Mouse (Mus musculus) midbrain, embryonic 14.5 days (tissue): ENCODE data around the gene Fgd2. TPM values are rescaled to one million over a fixed set of nuclear protein-coding genes. Genes with fewer than 3 reads are reported as not detected.

ENCODE experiments used
- ATAC-seq: fragments of 200-750 bp; cut with Nextera tagmentation; 2 replicates; pipeline ENCODE4 v1.8.0; 2017; ENCODE audit warnings: moderate number of reproducible peaks, moderate library complexity; ENCODE audit not compliant: low FRiP score, low TSS enrichment
- DNase-seq: peaks from one replicate; pipeline ENCODE4 v3.0.0-alpha.2; 2015
- H3K27ac ChIP-seq: fragments of 300-500 bp; sonication (generic); replicated peaks from 2 replicates; pipeline ENCODE4 v1.5.1; 2014; ENCODE audit warnings: mild to moderate bottlenecking, low read depth, low read length, moderate library complexity
- H3K27me3 ChIP-seq: fragments of 300-500 bp; sonication (generic); 2 replicates; pipeline ENCODE4 v1.6.1; 2014; ENCODE audit warnings: low read length, control low read depth, mixed read lengths; ENCODE audit not compliant: control insufficient read depth, insufficient read depth
- H3K36me3 ChIP-seq: fragments of 300-500 bp; sonication (generic); 2 replicates; pipeline ENCODE4 v1.6.1; 2014; ENCODE audit warnings: low read length, control low read depth; ENCODE audit not compliant: control insufficient read depth, insufficient read depth
- H3K4me1 ChIP-seq: fragments of 300-500 bp; sonication (generic); 2 replicates; pipeline ENCODE4 v1.6.1; 2014; ENCODE audit warnings: mild to moderate bottlenecking, antibody characterized with exemption, low read length, control low read depth; ENCODE audit not compliant: control insufficient read depth, insufficient read depth
- H3K4me2 ChIP-seq: fragments of 300-500 bp; sonication (generic); 2 replicates; pipeline ENCODE4 v1.6.1; 2014; ENCODE audit warnings: mild to moderate bottlenecking, low read length, moderate library complexity
- H3K4me3 ChIP-seq: fragments of 300-500 bp; sonication (generic); replicated peaks from 2 replicates; pipeline ENCODE4 v1.5.1; 2014; ENCODE audit warnings: low read depth, low read length
- H3K9ac ChIP-seq: fragments of 300-500 bp; sonication (generic); replicated peaks from 2 replicates; pipeline ENCODE4 v1.6.1; 2014; ENCODE audit warnings: mild to moderate bottlenecking, low read length, moderate library complexity
- H3K9me3 ChIP-seq: fragments of 300-500 bp; sonication (generic); 2 replicates; pipeline ENCODE4 v1.6.1; 2016; ENCODE audit warnings: low read length, control low read depth, mixed read lengths; ENCODE audit not compliant: control insufficient read depth
- WGBS: fragments of 180-500 bp; shearing (Covaris S2); extraction: QIAGEN DNeasy Blood & Tissue Kit; methylation state at CpG from one replicate; pipeline ENCODE4 v1.1.7; 2014; 5-methylcytosine and 5-hydroxymethylcytosine counted together
- polyA plus RNA-seq: library from polyadenylated mRNA; unstranded; fragments of >200 nt; fragmentation: Nextera tagmentation; extraction: Ambion mirVana; gene quantifications from 2 replicates; pipeline ENCODE4 v1.2.1, GENCODE M21; 2014

The Fgd2 gene
- polyA plus RNA-seq, 1 experiment from 2014 or later = 4.4 TPM

- Histone ChIP-seq H3K4me1 (no peaks in the 10 kb centered on the region), H3K27ac (0 out of 2 replicates have a peak overlapping the region, but pooled peaks have one; percentile 8)
- WGBS = 4% methylated on average over 5 of the region's 5 CpGs
These were observed 10.4 kb downstream of the Fgd2 start for GRCm38 (mm10) chr17:29370984-29371723.

GRCm38 (mm10) chr17:29375871-29376270, 15.2 kb downstream of the Fgd2 start:
- 88% methylated on average over 10 of the region's 10 CpGs for WGBS
- no peak overlapping the region for H3K4me3 ChIP-seq
- no peak overlapping the region for H3K9ac ChIP-seq
- no peak for ATAC-seq
- no peak for DNase-seq
- H3K9me3 ChIP-seq = no peaks in the 10 kb centered on the region
- no peaks in the 10 kb centered on the region for H3K4me1 ChIP-seq
- H3K36me3 ChIP-seq = no peaks in the 10 kb centered on the region
- no peak overlapping the region for H3K4me2 ChIP-seq
- no peak overlapping the region for H3K27ac ChIP-seq
- no peaks in the 10 kb centered on the region for H3K27me3 ChIP-seq

More at GRCm38 (mm10) chr17:29370984-29371723, 10.4 kb downstream of the Fgd2 start:
- H3K9me3 ChIP-seq = no peaks in the 10 kb centered on the region
- no peaks in the 10 kb centered on the region for H3K27me3 ChIP-seq
- no peak overlapping the region for H3K4me2 ChIP-seq
- H3K9ac ChIP-seq = no peak overlapping the region
- no peak overlapping the region for H3K4me3 ChIP-seq
- DNase-seq (peak; percentile 95), ATAC-seq (peak; percentile 69; the same call in 1 of the 2 replicates)
- no peaks in the 10 kb centered on the region for H3K36me3 ChIP-seq

- Histone ChIP-seq H3K9ac (no peak overlapping the region), H3K27ac (no peak overlapping the region), H3K4me3 (no peak overlapping the region), H3K4me1 (no peaks in the 10 kb centered on the region), H3K36me3 (no peaks in the 10 kb centered on the region), H3K9me3 (no peaks in the 10 kb centered on the region), H3K4me2 (no peak overlapping the region), H3K27me3 (no peaks in the 10 kb centered on the region)
- DNase-seq (no peak), ATAC-seq (no peak)
- 75% methylated on average over 8 of the region's 8 CpGs for WGBS
These were observed 17.3 kb downstream of the Fgd2 start for GRCm38 (mm10) chr17:29378056-29378455.

- no peak overlapping the region for H3K27ac ChIP-seq
- no peak overlapping the region for H3K4me2 ChIP-seq
- H3K4me3 ChIP-seq = no peak overlapping the region
- ATAC-seq = no peak
- H3K36me3 ChIP-seq = no peaks in the 10 kb centered on the region
- H3K4me1 ChIP-seq = no peaks in the 10 kb centered on the region
- 78% methylated on average over 4 of the region's 4 CpGs for WGBS
- no peak for DNase-seq
- H3K9me3 ChIP-seq = no peaks in the 10 kb centered on the region
- H3K27me3 ChIP-seq = no peaks in the 10 kb centered on the region
- H3K9ac ChIP-seq = no peak overlapping the region
These were observed 19.5 kb downstream of the Fgd2 start for GRCm38 (mm10) chr17:29380241-29380640.

- ATAC-seq = no peak
- no peak overlapping the region for H3K9ac ChIP-seq
- DNase-seq = peak; percentile 82
These were observed 20.8 kb downstream of the Fgd2 start for GRCm38 (mm10) chr17:29381472-29381871.

GRCm38 (mm10) chr17:29382417-29382816, 21.7 kb downstream of the Fgd2 start:
- Histone ChIP-seq H3K36me3 (no peaks in the 10 kb centered on the region), H3K27ac (no peak overlapping the region), H3K27me3 (no peaks in the 10 kb centered on the region), H3K9me3 (no peaks in the 10 kb centered on the region), H3K4me1 (no peaks in the 10 kb centered on the region), H3K9ac (no peak overlapping the region), H3K4me3 (no peak overlapping the region), H3K4me2 (no peak overlapping the region)
- peak; percentile 44 for DNase-seq
- WGBS = 55% methylated on average over 11 of the region's 11 CpGs
- ATAC-seq = no peak

More at GRCm38 (mm10) chr17:29381472-29381871, 20.8 kb downstream of the Fgd2 start:
- no peak overlapping the region for H3K27ac ChIP-seq
- H3K4me1 ChIP-seq = no peaks in the 10 kb centered on the region
- H3K4me3 ChIP-seq = no peak overlapping the region
- no peaks in the 10 kb centered on the region for H3K9me3 ChIP-seq
- no peaks in the 10 kb centered on the region for H3K27me3 ChIP-seq
- 28% methylated on average over 7 of the region's 7 CpGs for WGBS
- no peak overlapping the region for H3K4me2 ChIP-seq
- H3K36me3 ChIP-seq = no peaks in the 10 kb centered on the region

GRCm38 (mm10) chr17:29383923-29384322, 23.2 kb downstream of the Fgd2 start:
- Histone ChIP-seq H3K4me2 (no peak overlapping the region), H3K9ac (no peak overlapping the region), H3K27ac (no peak overlapping the region), H3K27me3 (no peaks in the 10 kb centered on the region), H3K4me1 (no peaks in the 10 kb centered on the region), H3K4me3 (no peak overlapping the region), H3K36me3 (no peaks in the 10 kb centered on the region), H3K9me3 (no peaks in the 10 kb centered on the region)
- 84% methylated on average over 9 of the region's 9 CpGs for WGBS
- ATAC-seq (no peak), DNase-seq (no peak)

GRCm38 (mm10) chr17:29384850-29385438, 24.2 kb downstream of the Fgd2 start:
- 65% methylated on average over 5 of the region's 5 CpGs for WGBS
- no peak overlapping the region for H3K9ac ChIP-seq
- no peak for DNase-seq
- no peaks in the 10 kb centered on the region for H3K4me1 ChIP-seq
- no peak for ATAC-seq
- H3K27me3 ChIP-seq = no peaks in the 10 kb centered on the region
- no peak overlapping the region for H3K27ac ChIP-seq
- H3K4me2 ChIP-seq = no peak overlapping the region
- H3K9me3 ChIP-seq = no peaks in the 10 kb centered on the region
- no peaks in the 10 kb centered on the region for H3K36me3 ChIP-seq
- H3K4me3 ChIP-seq = no peak overlapping the region

GRCm38 (mm10) chr17:29385746-29386145, 25.0 kb downstream of the Fgd2 start:
- H3K4me3 ChIP-seq = no peak overlapping the region
- 28% methylated on average over 6 of the region's 6 CpGs for WGBS

More at GRCm38 (mm10) chr17:29385746-29386145, 25.0 kb downstream of the Fgd2 start:
- no peak overlapping the region for H3K27ac ChIP-seq
- ATAC-seq (no peak), DNase-seq (no peak)
- H3K36me3 ChIP-seq = no peaks in the 10 kb centered on the region
- H3K27me3 ChIP-seq = no peaks in the 10 kb centered on the region
- H3K4me1 ChIP-seq = no peaks in the 10 kb centered on the region
- H3K9me3 ChIP-seq = no peaks in the 10 kb centered on the region
- H3K4me2 ChIP-seq = no peak overlapping the region
- H3K9ac ChIP-seq = no peak overlapping the region
